28 mouse cellular contexts compared by ENCODE assay signal in genomic region chr11:78083595-78083994, GRCm38 (mm10).
"Had no signal": no experiment of that assay in that cellular context is flagged by ENCODE, and none has a peak within 500 bp of the region (broad histone marks: within the 10 kb centered on the region; RNA-seq: fewer than 3 reads in every experiment).

No protein-coding gene starts in this region.

- H3K4me2 ChIP-seq: heart, embryonic 12.5 days; hindbrain, embryonic 12.5 days; hindbrain, embryonic 14.5 days; intestine, embryonic 15.5 days; limb, embryonic 12.5 days; liver, embryonic 11.5 days; liver, embryonic 13.5 days; liver, embryonic 15.5 days had no signal

- H3K36me3 ChIP-seq: heart, embryonic 12.5 days; hindbrain, embryonic 10.5 days; hindbrain, embryonic 12.5 days; intestine, embryonic 15.5 days; limb, embryonic 10.5 days; limb, embryonic 12.5 days; liver, embryonic 13.5 days; liver, embryonic 15.5 days had no signal

- ATAC-seq: forebrain, embryonic 16.5 days; hindbrain, embryonic 16.5 days; inflammation-experienced regulatory T-cells, adult 6 months; intestine, embryonic 15.5 days; intestine, postnatal 0 days; liver, postnatal 0 days had no signal

- H3K4me3 ChIP-seq: gastrocnemius, adult 2 months; heart, embryonic 12.5 days; hindbrain, embryonic 10.5 days; hindbrain, embryonic 12.5 days; intestine, embryonic 15.5 days; layer of hippocampus, adult 2 months; left cerebral cortex, adult 2 months; limb, embryonic 10.5 days; limb, embryonic 12.5 days; liver, embryonic 13.5 days; liver, embryonic 15.5 days had no signal

- H3K27ac ChIP-seq: gastrocnemius, adult 2 months; hindbrain, embryonic 10.5 days; hindbrain, embryonic 12.5 days; hindbrain, embryonic 14.5 days; intestine, embryonic 15.5 days; layer of hippocampus, adult 2 months; left cerebral cortex, adult 2 months; limb, embryonic 10.5 days; limb, embryonic 12.5 days; liver, embryonic 13.5 days; liver, embryonic 15.5 days had no signal

- H3K9me3 ChIP-seq: heart, embryonic 12.5 days; hindbrain, embryonic 10.5 days; hindbrain, embryonic 12.5 days; intestine, embryonic 15.5 days; limb, embryonic 10.5 days; limb, embryonic 12.5 days; liver, embryonic 13.5 days; liver, embryonic 15.5 days had no signal

- H3K9ac ChIP-seq: heart, embryonic 12.5 days; hindbrain, embryonic 12.5 days; hindbrain, embryonic 14.5 days; intestine, embryonic 15.5 days; limb, embryonic 12.5 days; liver, embryonic 13.5 days; liver, embryonic 15.5 days; liver, postnatal 0 days had no signal

- DNase-seq: gastrocnemius, adult 2 months; gastrocnemius, postnatal 10 days; gastrocnemius, postnatal 25 days; heart, postnatal 10 days; heart, postnatal 36 days; kidney, adult 18-20 months; kidney, adult 8-10 months; kidney, postnatal 10 days; kidney, postnatal 25 days; kidney, postnatal 4 days; liver; liver, embryonic 13.5 days; liver, postnatal 0 days had no signal

- H3K27me3 ChIP-seq: heart, embryonic 12.5 days; intestine, embryonic 15.5 days; limb, embryonic 12.5 days; liver, embryonic 13.5 days; liver, embryonic 15.5 days had no signal
